Mouse (Mus musculus) ES-Bruce4 (cell line): ENCODE results near the gene Mrpl28. TPM values are rescaled to one million over a fixed set of nuclear protein-coding genes. Genes with fewer than 3 reads are reported as not detected.
"Not testable (repeated sequence)": the region's sequence is repeated elsewhere in the genome, so short reads cannot be mapped to it uniquely, and the experiment has no call there.

ENCODE experiments used
- H3K27ac ChIP-seq: 2 replicates; pipeline ENCODE4 v1.5.1; 2012; ENCODE audit warnings: low read length, inconsistent platforms; ENCODE audit not compliant: insufficient read depth
- H3K27me3 ChIP-seq: 2 replicates; pipeline ENCODE4 v1.6.1; 2012; ENCODE audit warnings: mild to moderate bottlenecking, low read length, inconsistent platforms; ENCODE audit not compliant: control insufficient read depth, poor library complexity, insufficient read depth, severe bottlenecking
- H3K36me3 ChIP-seq: 2 replicates; pipeline ENCODE4 v1.6.1; 2012; ENCODE audit warnings: inconsistent platforms, mild to moderate bottlenecking, low read length, moderate library complexity; ENCODE audit not compliant: control insufficient read depth, poor library complexity, insufficient read depth, severe bottlenecking
- H3K4me1 ChIP-seq: one replicate; pipeline ENCODE4 v1.8.1; 2011; ENCODE audit warnings: low read length; ENCODE audit not compliant: control insufficient read depth, insufficient read depth
- H3K4me3 ChIP-seq: 2 replicates; pipeline ENCODE4 v1.5.1; 2011; ENCODE audit warnings: low read depth, mild to moderate bottlenecking, low read length
- H3K9ac ChIP-seq: 2 replicates; pipeline ENCODE4 v1.6.1; 2012; ENCODE audit warnings: low read depth, mild to moderate bottlenecking, inconsistent platforms; ENCODE audit not compliant: poor library complexity, severe bottlenecking
- H3K9me3 ChIP-seq: replicated peaks from 2 replicates; pipeline ENCODE4 v1.6.1; 2012; ENCODE audit warnings: mild to moderate bottlenecking, low read length, inconsistent platforms; ENCODE audit not compliant: control insufficient read depth, poor library complexity, insufficient read depth, severe bottlenecking
- CTCF ChIP-seq: IDR thresholded peaks from one replicate; pipeline ENCODE4 v1.8.1; 2011; ENCODE audit warnings: low read depth, low read length
- EP300 ChIP-seq: IDR thresholded peaks from 2 replicates; pipeline ENCODE4 v1.6.1; 2011; ENCODE audit warnings: low read depth, low read length; ENCODE audit not compliant: insufficient read depth
- POLR2A ChIP-seq: IDR thresholded peaks from one replicate; pipeline ENCODE4 v1.8.1; 2011; ENCODE audit warnings: low read length; ENCODE audit not compliant: insufficient read depth
- polyA plus RNA-seq: library from polyadenylated mRNA; stranded (reverse); fragments of >200 nt; gene quantifications from 2 replicates; pipeline ENCODE4 v1.2.4, GENCODE M21; 2011; ENCODE audit warnings: low read depth; ENCODE audit not compliant: missing spikeins, insufficient read depth, insufficient read length

Mrpl28 gene
- polyA plus RNA-seq, 1 experiment, result 105 TPM

GRCm38 (mm10) chr17:26094531-26095110 lies 28.7 kb upstream of the Mrpl28 start:
- no peaks in the 10 kb centered on the region for H3K4me1 ChIP-seq
- H3K9me3 ChIP-seq, result no peaks in the 10 kb centered on the region
- H3K9ac ChIP-seq, result peak overlapping the region; percentile 91
- H3K4me3 ChIP-seq, result peak overlapping the region; percentile 92
- H3K27me3 ChIP-seq, result no peaks in the 10 kb centered on the region
- no peak for TF ChIP-seq CTCF
- peak overlapping the region; percentile 23 for H3K27ac ChIP-seq
- H3K36me3 ChIP-seq, result peaks cover 17% of the 10 kb centered on the region

GRCm38 (mm10) chr17:26095121-26095740 lies 28.1 kb upstream of the Mrpl28 start, which contains the start of gene Nme4:
Gene Nme4, minus strand, starts transcription at chr17:26095602.
- Histone ChIP-seq H3K4me1 (no peaks in the 10 kb centered on the region), H3K36me3 (peaks cover 17% of the 10 kb centered on the region), H3K27me3 (no peaks in the 10 kb centered on the region), H3K4me3 (peak within 1 kb of the TSS; percentile 92), H3K27ac (peak within 1 kb of the TSS; percentile 23), H3K9ac (peak within 1 kb of the TSS; percentile 91), H3K9me3 (no peaks in the 10 kb centered on the region)
- peak; percentile 73 for TF ChIP-seq POLR2A
- TF ChIP-seq CTCF, result no peak
- no peak for TF ChIP-seq EP300

- peaks cover 4% of the 10 kb centered on the region for H3K4me1 ChIP-seq
- H3K9ac ChIP-seq, result no peak overlapping the region
- no peak for TF ChIP-seq POLR2A
- H3K4me3 ChIP-seq, result no peak overlapping the region
- no peak overlapping the region for H3K27ac ChIP-seq
- peaks cover 2% of the 10 kb centered on the region for H3K36me3 ChIP-seq
- no peaks in the 10 kb centered on the region for H3K27me3 ChIP-seq
- no peaks in the 10 kb centered on the region for H3K9me3 ChIP-seq
Observed at GRCm38 (mm10) chr17:26098461-26098860, 24.8 kb upstream of the Mrpl28 start.

- H3K9ac ChIP-seq, H3K27ac ChIP-seq, H3K27me3 ChIP-seq, H3K4me1 ChIP-seq, H3K9me3 ChIP-seq, H3K4me3 ChIP-seq, H3K36me3 ChIP-seq: not testable (repeated sequence)
Observed at GRCm38 (mm10) chr17:26099316-26099715, 24.0 kb upstream of the Mrpl28 start.

- Histone ChIP-seq H3K4me1 (peaks cover 4% of the 10 kb centered on the region), H3K4me3 (no peak overlapping the region), H3K9me3 (no peaks in the 10 kb centered on the region), H3K9ac (no peak overlapping the region), H3K27me3 (no peaks in the 10 kb centered on the region), H3K27ac (no peak overlapping the region), H3K36me3 (no peaks in the 10 kb centered on the region)
- TF ChIP-seq CTCF, result no peak
- TF ChIP-seq POLR2A, result no peak
- no peak for TF ChIP-seq EP300
Observed at GRCm38 (mm10) chr17:26100166-26100565, 23.1 kb upstream of the Mrpl28 start.

GRCm38 (mm10) chr17:26101478-26101877 lies 21.8 kb upstream of the Mrpl28 start:
- Histone ChIP-seq H3K9ac (peak overlapping the region; percentile 29; the same call in 1 of the 2 replicates), H3K4me1 (peaks cover 4% of the 10 kb centered on the region), H3K36me3 (no peaks in the 10 kb centered on the region), H3K9me3 (no peaks in the 10 kb centered on the region), H3K4me3 (no peak overlapping the region), H3K27me3 (no peaks in the 10 kb centered on the region), H3K27ac (peak overlapping the region; percentile 18; the same call in 1 of the 2 replicates)
- TF ChIP-seq POLR2A, result no peak
- TF ChIP-seq CTCF, result no peak
- 0 out of 2 replicates have a peak, but pooled peaks have one; percentile 32 for TF ChIP-seq EP300
